Mouse (Mus musculus): ENCODE results near the gene Klhdc7b.

The Klhdc7b gene

DNA sequence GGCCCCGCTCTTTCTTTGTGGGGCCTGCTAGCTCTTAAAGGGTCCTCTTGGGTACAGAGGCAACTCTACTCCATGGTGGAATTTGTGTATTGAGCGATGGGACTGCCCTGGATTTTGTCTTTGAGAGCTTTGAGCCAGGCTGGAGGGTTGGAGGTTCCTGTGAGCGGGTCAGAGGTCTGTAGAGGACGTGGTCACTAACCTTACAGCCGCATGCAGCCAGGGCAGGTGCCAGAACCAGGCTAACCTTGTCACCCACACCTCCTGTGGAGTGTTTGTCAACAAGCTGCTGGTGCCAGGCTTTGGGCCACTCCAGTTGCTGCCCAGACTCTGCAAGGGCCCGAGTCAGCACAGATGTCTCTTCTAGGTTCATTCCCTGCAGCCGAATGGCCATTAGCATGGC is 8.7 kb upstream of the Klhdc7b start:
- DNase-seq = peak; percentile 28

GRCm38 (mm10) chr15:89376957-89377356 is 7.8 kb upstream of the Klhdc7b start, which contains the start of gene Tymp:
Gene Tymp (minus strand): TSS chr15:89377039.
- peak; percentile 46 for DNase-seq

DNA sequence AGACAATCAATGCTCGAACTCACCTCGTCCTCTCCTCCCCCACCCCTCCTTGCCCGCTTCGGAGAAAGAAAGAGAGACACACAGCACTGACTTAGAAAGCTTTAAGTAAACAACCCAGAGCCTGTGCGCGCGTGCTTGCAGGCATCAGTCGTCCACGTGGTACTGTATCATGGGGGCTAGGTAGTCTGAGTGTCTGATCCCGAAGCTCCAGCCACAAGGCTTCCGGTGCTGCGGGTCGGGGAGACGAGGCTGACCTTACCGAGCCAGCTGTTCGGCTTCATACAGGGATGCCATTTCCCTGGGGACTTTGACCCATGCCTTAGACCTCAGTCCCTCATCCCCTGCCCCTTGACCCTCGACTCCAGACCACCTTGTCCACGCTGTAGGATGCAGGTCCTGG is 7.4 kb upstream of the Klhdc7b start:
- no peak for DNase-seq

DNA sequence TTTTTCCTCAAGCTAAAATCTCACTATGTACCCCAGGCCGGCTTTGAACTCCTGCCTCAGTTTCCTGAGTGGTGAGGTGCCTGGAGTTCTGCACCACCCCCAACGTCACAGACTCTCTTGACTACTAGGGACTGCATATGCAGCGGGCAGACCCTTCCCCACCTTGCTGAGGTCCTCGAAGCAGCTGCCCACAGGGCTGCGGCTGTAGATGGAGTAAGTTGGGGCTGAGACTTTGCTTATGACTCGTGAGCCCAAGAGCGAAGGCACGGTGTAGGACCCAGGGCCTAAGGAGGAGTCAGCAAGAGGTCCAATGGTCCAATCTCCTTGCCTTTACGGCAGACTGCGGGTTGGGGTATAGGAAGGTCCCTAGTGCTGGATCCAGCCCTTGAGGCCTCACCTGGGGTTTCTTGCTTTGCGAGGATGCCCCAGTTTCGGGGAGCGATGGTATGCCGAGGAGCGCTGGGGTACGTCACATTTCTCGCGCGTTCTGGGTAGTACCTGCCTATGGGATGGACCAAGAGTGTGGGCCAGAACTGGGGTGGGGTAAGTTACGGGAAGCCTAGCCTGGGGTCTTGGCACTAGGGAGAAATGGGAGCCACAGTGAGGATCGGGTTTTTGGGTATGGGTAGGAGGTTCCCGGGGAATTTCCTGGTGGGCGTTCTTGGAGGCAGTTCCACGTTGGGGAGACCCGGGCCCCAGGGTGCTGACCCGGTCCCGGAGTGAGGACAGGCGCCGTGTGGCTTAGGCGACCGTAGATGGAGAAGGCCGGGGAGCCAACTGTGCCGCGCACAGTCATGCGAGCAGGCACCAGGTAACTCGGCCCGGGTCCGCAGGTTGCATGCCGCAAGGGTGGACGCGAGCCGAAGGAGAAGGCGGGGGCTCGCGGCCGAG is 6.5 kb upstream of the Klhdc7b start:
- DNase-seq = no peak

DNA sequence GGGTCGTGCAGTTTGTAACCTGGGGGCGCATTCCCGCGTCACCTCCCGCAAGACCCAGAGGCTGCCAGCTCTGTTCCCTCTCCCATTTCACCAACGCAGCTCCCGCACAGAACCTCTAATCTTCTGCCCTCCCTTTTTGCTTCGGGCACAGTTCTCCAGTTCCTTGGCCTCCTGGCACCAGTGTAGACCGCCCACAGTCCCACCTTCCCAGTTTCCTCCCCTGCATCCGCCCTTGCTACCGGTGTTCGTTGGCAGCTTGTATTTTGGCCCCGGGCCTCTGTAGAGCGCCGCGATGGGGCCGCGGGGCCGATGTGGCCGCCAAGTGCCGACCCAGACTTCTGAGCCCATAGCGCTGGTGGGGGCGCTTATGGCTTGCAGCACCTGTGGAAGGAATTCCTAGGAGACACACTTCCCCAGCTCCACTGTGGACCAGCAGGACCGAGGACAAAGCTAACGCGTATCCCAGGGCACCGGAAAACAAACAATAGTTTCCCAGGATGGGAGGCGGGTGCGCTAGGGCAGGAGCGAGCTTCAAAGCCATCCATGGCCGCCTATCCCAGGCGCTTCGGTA is 5.8 kb upstream of the Klhdc7b start, which contains the start of gene Odf3b:
Gene Odf3b, minus strand, starts transcription at position 452 of the 571 bp plus-strand sequence.
- peak; percentile 30 for DNase-seq

DNA sequence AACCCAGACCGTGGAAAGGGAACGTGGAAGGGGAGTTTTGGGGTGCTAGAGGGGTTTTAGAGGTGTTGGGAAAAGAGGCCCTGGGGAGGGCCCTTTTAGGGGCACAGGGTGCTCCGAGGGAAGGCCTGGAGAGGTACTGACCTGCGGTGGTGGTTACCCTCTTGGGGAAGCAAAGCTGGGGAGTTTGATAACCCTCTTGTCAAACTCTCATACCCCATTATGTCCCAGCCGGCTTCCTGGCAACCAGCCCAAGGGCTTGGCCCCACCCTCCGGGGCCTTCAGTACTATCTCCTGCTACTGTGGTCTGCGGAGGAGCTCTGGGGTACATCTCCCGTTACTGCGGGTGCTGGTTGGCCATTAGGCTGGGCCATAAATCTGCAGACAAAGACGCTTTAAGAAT is 5.3 kb upstream of the Klhdc7b start:
- DNase-seq = no peak

GRCm38 (mm10) chr15:89387127-89387526 is 2.4 kb downstream of the Klhdc7b start:
- no peak for DNase-seq

GRCm38 (mm10) chr15:89390081-89390480 is 5.4 kb downstream of the Klhdc7b start:
- DNase-seq = no peak

DNA sequence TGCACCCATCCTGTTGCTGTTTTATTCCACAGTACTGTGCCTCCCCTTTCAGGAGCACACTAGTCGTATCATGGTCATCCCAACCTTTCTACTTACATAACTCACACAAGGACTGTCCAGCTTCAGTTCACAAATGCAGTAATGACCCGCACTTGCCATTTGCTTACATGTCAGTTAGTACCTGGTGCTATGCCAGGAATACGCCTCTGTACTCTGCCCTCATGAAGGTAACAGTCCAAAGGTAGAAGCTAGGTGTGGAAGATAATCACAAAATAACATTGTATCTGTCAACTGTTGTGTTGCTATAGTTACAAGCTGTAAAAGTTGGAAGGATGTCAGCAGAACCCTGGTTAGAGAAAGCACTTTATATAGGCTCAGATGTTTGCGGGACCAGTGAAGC is 12.2 kb downstream of the Klhdc7b start:
- peak; percentile 77 for DNase-seq

GRCm38 (mm10) chr15:89398146-89398545 is 13.4 kb downstream of the Klhdc7b start:
- DNase-seq = no peak

- no peak for DNase-seq
Observed at GRCm38 (mm10) chr15:89399716-89400115, 15.0 kb downstream of the Klhdc7b start.

- DNase-seq = no peak
Observed at GRCm38 (mm10) chr15:89402471-89402870, 17.8 kb downstream of the Klhdc7b start.

- DNase-seq = no peak
Observed at GRCm38 (mm10) chr15:89404831-89405623, 20.3 kb downstream of the Klhdc7b start.

GRCm38 (mm10) chr15:89406691-89407090 is 22.0 kb downstream of the Klhdc7b start:
- no peak for DNase-seq

GRCm38 (mm10) chr15:89410118-89410517 is 25.4 kb downstream of the Klhdc7b start, which contains the start of gene Syce3:
Gene Syce3 (minus strand): TSS chr15:89410503.
- no peak for DNase-seq

GRCm38 (mm10) chr15:89415282-89415681 is 30.6 kb downstream of the Klhdc7b start:
- no peak for DNase-seq

DNA sequence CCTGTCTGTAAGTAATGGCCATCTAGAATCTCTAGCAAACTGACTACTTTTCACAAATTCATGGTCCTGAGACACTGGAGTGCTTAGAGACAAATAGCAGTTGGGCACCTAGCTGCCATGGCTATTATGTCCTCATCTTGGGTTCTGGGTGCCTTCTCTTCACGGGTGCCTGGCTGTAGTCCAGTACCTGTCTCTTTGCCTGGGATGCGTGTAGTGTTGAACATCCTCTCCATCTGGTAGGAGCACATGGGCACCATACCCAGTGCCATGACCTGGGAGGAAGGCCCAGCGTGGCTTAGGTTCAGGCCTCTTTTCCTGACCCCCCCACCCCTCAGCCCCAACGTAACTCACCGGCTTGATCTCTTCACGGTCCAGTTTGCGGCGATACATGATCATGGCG is 37.2 kb downstream of the Klhdc7b start:
- no peak for DNase-seq

- no peak for DNase-seq
Observed at GRCm38 (mm10) chr15:89424621-89425020, 39.9 kb downstream of the Klhdc7b start.

DNA sequence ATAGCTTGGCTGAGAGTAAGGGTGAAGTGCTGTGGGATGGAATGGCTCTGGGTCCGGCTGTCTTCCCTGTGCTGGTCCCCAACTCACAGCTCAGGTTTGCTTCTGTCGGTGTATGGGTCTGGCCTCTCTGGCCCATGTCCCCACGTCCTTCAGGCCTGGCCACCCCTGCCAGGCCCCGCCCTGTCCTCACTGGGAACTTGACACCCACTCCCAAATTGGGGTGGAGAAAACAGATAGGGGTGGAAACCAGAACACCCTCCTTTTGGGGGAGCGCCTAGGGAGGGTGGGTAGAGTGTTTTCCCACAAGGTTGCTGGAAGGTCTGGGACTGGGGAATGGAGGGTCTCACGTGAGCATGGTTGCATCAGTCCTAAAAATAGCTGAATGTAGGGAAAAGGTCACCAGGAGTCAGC is 41.0 kb downstream of the Klhdc7b start, which contains the start of gene Cpt1b:
Gene Cpt1b, minus strand, starts transcription at position 153 of the 411 bp plus-strand sequence.
- peak; percentile 63 for DNase-seq

DNA sequence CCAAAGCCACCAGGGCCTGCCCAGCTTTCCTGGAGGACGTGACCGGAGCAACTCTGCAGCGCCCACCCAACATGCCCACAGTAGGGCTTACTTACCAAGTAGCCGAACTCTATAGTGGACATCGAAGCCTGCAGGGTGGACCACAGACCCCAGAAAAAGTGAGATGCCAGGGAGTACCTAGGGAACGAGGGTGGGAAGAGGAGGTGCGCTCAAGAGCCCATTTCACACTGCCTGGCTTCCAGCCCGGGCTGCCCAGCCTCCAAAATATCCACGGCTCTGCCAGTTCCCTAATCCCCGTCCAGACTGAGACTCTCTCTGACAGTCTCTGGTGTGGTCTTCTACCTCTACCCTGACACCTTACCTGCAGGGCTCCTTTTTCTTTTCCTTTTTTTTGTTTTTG is 42.0 kb downstream of the Klhdc7b start:
- no peak for DNase-seq

GRCm38 (mm10) chr15:89428136-89428790 is 43.5 kb downstream of the Klhdc7b start:
- DNase-seq = no peak

DNA sequence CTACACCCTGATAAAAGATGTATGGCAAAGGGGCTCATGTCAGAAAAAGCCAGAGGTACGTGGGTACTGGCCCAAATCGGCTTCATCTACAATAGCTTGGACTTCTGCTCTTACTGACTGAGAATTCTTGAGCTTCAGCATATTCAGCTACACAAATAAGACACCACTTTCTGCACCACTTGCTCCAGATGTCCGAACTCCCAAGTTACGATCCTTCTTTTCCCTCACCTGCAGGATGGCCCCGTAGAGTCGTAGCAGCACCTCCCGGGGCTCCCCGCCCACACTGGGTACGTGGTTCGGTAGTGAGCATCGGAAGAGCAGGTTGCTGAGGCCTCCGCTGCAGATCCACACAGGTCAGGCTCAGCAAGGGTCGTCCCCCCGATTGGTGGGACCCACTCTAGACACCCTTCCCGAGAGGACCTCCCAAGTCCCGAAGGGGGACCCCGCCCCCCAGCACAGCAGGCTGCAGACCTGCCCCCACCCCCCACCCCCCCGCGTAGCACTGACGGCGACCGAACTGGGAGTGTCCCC is 44.2 kb downstream of the Klhdc7b start:
- DNase-seq = no peak

All from kidney, adult 9 months (tissue).